Mouse (Mus musculus) CD4-positive helper T cell, adult 2 months (primary cell): Measurements from ENCODE around the gene Klf13.

Experiments
- DNase-seq: peaks from one replicate; pipeline ENCODE4 v3.0.0-alpha.2; 2012; ENCODE audit warnings: low read depth, missing footprints, low spot score

Gene Klf13

DNA sequence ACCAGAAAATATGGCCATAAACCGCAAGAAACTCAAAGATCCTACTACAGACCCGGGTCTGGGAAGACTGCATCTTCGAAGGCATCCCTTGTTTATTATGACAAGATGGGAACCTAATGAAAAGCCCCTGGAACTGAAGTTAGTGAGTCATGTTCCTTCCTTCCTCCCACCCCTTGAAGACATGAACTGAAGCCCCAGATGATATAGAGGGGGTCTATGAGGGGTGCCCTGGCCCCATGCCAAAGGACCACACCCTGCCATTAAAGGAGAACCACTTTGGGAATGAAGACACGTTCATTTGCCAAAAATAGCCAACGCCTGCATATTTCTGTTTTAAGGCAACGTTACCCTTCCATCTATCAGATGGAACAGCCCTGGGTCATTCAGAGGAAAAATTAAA, 50.0 kb downstream of the Klf13 start:
- DNase-seq, result no peak

DNA sequence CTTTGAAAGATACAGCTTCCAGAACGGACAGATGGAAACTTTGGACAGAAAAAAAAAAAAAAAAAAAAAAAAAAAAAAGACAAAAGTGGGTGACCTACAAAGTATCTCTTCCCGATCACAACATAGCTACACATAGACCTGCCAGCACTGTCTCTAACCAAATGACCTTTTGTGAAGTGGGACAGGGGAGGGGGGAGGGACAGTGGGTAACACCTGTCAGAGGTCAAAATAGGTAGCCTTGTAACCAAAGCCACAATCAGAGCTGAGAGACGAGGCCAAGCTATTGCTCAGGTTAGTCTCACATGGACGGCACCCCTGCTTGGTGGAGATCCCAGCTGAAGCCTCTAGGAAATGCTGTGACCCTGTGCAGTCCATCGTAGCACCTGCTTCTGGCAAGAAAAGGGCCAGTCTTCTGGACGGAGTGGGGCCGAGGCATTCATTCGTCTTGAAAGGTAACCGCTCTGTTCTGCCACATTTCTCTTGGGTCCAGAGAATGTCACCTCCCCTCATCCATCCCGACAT, 51.1 kb downstream of the Klf13 start:
- DNase-seq, result no peak

DNA sequence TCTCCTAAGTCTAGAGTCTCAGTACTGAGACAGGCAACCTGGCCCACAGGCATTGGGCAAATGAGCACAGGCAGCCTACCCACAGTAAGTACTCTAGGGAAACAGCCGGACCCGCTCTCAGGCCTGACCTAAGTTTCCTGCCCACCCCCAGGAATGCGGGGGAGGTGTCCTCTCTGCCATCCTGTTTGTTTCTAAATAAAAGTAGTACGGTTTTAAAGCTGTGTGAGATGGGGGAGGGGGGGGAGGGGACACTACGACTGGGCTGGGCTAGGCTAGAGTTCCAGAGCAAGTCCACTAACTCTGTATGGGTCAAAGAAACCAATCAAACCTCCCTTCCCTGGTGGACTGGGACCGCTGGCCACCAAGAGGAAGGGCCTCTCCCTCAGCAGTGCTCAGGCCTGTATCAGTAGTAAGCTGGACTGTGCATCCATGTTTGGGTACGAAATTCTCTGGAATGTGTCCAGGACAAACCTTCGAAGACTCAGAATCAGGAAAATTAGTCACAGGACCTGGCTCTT, 51.6 kb downstream of the Klf13 start:
- no peak for DNase-seq

DNA sequence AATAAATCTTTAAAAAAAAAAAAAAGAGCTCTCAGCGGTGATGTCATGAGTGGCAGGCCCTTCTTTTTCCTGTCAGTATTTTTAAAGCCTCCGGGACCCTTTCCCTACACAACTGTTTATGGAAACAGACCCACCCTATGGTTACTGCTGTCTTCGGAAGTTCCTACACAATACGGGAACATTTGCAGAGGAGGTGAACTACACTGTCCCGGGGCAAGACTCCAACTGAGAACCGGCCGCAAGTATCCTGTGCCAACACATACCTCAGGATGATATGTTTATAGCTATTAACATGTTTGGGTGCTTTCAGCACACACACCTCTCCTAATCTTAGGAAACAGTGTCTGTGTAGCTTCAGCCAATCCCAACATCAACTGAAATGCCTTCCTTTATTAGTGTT, 53.7 kb downstream of the Klf13 start:
- no peak for DNase-seq

DNA sequence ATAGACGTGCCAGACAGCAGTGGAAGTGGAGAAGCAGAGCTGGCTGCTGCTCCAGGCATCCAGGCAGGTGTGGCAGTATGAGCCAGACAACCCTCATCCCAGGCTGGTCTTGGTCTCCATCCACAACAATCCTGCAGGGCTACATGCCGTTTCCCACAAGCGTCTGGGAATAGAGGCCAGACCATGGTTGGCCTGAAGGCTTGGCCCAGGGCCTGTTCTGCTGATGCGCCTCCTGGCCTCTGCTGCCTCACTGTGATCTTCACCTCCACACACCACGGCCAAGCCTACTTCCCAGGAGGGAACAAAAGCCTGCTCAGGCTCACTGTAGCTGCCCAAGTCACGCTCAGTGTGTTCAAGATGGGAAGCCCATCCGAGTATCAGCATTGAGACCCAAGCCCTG, 56.0 kb downstream of the Klf13 start:
- DNase-seq, result no peak

DNA sequence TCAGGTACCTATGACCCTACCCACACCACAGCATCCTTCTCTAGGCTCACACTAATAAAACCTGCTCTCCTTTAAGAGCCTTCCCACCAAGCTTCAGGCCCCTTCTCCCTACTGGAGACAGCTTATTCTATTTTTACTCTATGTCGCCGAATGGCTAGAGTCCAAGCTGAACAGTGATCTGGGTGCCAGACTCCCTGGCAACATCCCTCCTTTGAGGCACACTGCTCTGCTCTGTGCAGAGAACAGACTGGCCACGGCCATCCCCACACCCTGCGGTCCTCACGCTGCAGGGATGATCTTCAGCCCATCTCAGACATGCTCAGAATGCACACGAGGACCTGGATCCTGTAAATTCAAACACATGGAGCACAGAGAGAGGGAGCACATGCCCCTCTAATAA, 59.1 kb downstream of the Klf13 start:
- no peak for DNase-seq

DNA sequence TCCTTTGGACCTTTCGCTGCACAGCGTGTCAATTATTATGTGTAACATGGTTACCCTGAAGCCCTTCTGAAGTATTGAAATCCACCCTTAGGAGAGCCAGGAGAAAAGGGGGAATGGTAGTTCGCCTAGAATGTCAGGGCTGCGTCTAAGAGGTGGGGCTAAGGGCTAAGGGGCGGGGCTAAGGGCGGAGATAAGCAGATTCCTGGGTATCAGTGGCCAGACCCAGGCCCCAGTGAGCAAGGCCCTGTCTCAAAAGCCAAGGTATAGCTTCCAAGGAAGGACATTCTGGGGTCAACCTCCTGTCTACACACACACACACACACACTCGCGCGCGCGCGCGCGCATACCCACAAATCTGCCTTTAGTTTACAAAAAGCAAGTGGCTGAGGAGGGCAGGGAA, 61.1 kb downstream of the Klf13 start:
- DNase-seq, result no peak

DNA sequence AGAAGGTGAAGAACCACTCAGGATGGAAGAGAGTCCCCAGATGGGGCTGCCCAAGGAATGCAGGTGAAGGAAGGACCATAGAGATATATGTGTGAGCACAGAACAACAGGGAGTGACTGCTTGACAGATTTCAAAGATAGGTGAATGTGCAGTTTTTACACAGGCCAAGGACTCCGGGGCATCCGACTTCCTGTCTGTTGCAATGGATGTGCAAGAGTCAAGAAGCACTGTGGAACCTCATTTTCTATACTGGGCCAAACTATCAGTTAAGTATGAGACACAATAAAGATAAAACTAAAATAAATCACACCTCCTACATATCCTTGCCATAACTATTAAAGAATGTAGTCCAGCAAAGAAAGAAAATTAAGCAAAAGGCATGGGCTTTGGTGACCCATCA, 62.1 kb downstream of the Klf13 start:
- DNase-seq, result no peak

DNA sequence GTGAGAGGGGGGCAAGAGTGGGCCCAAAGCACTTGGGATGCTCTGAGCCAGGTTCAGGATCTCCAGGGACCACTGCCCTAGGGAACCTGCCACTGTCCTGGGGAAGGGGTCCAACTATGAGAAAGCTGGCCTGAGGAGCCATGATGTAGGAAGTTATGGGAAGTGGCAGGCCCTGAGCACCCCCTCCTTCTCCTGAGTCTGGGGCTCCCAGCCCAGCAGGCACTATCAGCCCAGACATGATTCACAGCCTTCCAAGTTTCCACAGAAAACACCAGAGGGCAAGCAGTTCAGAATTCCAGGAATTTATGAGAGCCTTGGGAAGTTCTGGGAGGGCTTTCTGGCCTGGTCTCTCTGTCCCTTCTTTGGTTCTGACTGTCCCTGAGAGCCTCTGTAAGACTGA, 63.0 kb downstream of the Klf13 start:
- no peak for DNase-seq

DNA sequence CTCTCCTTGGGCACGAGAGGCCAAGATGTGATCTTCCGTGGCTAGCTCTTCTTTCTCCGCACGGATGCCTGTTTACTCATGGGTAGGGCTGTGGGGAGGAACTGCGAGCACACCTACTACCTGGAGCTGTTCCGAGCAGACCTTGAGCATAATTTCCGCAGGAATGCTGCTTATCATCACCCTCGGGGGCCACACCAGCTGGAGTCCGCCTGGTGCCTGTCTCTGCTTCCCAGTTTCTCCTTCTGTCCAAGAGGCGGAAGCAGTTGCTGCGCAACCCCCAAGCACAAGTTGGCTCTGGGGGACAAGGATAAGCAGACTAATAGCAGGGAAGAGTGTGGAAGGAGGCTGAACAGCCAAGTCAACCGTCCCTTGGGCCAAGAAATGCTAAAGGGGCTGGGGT, 64.8 kb downstream of the Klf13 start:
- DNase-seq, result no peak

DNA sequence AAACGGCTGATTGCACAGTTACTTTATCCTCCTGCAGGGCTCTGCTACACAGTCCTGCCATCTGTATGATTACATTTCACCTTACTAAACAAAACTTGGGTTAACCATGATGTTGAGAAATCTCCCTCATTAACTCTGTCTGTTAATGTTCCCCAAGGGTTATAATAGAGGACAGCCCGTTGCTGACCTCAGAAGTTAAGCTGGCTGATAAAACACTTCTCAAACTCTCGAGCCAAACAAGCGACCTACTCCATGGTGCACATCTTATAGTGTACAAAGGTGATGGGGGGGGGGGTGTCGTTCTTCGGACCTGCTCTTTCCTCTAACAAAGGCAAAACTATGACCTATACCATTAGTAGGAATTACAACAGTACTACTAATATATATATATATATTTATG, 67.0 kb downstream of the Klf13 start:
- DNase-seq, result no peak

DNA sequence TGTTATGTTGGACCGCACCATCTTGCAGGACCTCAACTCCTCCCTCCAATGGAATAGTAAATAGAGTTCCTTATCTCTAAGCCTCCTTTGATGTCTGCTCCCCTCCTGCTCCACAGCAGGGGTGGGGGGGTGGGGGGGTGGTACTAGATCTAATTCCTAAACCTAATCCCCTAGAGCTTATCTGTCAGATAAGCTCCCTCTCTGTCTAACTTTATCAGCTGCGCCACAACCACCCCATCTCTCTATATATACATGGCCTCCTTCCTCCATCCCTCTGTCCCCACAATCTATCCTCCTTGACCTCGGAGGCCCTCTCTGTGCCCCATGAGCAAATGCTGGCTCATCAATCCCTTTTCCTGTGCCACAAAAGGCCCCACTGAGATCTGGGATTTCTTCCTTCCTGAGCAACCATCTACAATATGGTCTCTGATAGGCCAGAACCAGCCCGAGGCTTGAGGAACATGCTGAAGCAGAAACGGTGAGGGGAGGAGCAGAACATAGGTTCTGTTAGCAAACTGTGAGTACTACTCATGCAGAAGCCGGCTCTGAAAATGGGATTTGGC, 70.3 kb downstream of the Klf13 start:
- DNase-seq, result no peak

DNA sequence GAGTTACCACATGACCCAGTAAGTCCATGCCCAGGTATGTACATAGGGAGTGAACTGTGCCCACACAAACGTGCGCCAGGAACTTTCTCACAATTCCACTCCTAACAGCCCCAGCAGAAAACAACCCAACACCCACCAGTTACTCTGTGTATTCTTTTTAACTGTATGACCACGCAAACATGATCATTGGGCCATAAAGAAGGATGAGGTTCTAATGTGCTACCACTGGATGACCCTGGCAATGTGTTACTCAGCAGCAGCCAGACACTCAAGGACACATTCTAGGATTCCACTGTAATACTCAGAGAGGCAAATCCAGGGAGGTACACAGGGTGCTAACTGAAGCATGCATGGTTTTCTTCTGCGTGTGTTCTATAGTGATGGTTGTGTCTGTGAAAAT, 72.8 kb downstream of the Klf13 start:
- no peak for DNase-seq

DNA sequence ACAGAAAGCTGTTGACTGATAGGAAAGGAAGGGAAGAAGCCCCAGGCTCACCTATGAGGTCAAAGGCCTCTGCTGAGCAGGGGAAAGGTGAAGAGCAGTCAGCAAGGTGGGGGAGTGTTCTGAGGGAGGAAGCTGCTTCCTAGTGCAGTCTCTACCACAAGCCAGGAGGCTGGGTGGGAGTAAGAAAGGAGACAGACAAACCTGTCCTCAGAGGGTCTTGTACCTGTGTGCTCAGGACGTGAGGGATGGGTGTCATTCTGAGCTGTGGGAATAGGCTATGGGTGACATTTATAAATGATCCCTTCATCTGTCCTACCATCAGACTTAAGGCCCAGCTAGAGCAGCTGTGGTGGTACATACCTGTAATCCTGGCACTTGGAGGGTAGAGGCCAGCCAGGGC, 75.7 kb downstream of the Klf13 start:
- DNase-seq, result no peak

DNA sequence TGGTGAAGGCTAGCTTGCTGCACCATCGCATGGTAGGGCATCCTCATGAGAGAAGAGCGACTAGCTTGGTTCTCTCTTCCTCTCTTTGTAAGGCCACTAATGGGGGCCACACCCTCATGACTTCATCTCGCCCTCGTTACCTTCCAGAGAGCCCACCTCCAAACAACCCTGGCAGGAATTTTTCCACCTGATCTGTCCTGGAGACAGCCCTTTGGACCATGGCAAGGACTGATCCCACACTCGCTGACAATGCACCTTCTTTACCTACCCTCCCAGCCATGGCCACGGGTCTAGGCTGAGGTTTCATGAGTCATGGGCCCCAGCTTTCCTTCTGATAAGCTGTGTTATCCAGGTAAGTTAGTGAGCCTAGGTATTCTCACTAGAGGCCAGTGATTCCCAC, 77.6 kb downstream of the Klf13 start:
- DNase-seq, result no peak

DNA sequence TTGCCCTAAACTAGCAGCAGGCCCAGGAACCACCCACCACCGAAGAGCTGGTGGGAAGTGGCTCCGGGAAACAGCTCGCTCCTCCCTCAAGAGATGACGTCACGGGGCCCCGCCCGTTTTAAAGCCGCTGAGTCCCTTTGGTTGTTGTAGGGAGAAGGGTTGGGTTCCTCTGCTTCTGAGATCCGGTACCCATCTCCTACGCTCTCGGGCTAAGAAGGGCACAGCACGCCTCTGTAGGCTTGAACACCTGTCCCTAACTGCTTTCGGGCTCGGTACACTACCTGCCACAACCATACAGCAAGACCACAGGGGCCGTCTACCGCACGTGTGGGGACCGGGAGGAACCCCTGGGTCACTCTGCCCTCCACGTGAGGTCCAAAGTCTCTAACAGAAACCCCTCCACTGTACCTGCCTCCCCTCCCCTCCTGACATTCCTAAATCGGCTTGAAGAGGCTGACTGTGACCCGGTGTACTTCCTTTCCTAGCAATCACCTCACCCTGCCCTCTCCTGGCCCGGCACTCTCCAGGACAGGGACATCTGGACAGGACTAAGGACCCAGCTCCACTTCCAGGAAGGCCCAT, 80.1 kb downstream of the Klf13 start:
- DNase-seq, result peak; percentile 88

DNA sequence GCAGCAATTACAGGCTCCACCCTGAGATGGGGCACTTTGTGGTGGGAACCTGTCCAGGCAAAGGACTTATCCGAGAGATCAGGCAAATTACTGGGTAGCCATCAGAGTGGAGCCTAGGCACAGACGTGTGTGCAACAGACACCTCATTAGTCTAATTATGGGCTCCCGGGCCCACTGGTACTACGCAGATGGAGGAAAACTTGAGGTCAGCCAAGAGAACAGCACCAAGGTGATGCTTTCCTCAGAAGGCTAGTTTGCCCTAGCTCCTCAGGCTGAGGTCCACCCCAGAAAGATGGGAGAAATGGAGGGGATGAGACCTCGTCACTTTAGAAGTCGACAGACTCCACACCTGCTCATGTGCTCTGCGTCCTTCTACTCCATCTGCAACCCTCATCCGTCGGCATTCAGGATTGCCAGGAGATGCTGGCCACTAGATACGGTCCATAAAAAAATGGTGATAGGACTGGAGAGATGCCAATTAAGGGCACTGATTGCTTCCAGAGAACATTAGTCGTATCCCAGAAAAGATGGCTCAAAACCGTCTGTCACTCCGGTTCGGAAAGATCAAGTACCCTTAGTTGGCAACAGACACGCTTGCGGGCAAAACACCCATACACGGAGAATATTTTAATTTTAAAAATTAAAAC, 80.8 kb downstream of the Klf13 start:
- DNase-seq, result no peak

DNA sequence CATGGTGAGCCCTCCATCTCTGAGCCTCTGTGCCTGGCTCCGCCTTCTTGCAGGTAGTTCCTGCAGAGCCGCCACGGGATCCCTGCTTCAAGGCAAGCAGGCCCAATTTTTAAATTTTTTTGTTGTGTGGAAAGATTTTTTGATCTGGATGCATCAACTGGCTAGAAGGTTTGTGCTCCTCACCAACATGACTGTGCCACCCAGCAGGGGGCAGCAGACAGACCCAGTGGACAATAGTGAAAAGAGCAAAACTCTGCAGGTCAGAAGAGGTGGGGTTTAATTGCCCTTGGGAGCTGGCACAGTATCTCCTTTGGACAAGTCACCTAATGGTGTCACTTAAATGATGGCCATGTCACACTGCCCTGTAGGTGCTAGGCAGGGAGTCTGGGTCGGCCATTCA, 83.4 kb downstream of the Klf13 start:
- DNase-seq, result peak; percentile 69

DNA sequence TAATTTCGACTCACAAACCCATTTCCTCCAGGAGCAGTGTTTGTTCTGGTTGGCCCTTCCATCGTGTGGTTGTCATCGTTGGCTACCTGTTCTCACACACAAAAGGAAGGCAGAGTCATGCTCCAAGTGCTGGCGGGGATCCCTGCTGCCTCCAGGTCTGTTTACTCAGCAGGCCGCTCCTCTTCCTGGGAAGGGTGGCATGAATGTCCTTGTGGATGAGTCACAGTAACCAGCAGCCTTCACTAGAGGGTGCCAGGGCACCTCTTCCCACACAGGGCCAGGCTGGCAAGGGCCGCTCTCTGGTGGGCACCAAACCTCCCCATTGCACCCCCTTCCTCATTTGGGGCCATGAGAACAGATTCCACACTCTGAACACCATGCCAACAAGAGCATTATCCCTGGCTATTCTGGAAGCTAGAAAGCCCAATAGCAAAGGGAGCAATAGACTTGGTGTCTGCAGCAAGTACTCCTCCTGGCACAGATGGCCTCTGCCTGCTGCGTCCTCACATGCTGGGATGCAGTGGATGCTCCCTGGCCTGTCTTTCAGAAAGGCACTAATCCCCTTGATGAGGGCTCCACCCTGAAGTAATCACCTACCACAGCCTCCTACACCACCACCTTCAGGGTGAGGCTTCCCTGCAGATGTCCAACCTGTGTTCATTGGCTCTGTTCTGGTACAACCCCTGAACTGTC, 86.7 kb downstream of the Klf13 start:
- no peak for DNase-seq
